Mouse (Mus musculus): Measurements from ENCODE around the gene Uck2.

- TF ChIP-seq CTCF (conservative IDR thresholded peaks at IDR 0.05; ENCODE audit: insufficient read depth, insufficient read length, low read depth, low read length) (no peak), POLR2A (IDR thresholded peaks at IDR 0.05; ENCODE audit: low read depth, low read length) (no peak)
Measured at GRCm38 (mm10) chr1:167261750-167262149, 23.4 kb downstream of the Uck2 start.

Data from kidney, adult 2 months (tissue).